Mouse (Mus musculus): ENCODE results near the gene Psmg3. TPM values are rescaled to one million over a fixed set of nuclear protein-coding genes. Genes with fewer than 3 reads are reported as not detected.

The Psmg3 gene
- polyA plus RNA-seq, 1 experiment from 2014 or later = 42.3 TPM

DNA sequence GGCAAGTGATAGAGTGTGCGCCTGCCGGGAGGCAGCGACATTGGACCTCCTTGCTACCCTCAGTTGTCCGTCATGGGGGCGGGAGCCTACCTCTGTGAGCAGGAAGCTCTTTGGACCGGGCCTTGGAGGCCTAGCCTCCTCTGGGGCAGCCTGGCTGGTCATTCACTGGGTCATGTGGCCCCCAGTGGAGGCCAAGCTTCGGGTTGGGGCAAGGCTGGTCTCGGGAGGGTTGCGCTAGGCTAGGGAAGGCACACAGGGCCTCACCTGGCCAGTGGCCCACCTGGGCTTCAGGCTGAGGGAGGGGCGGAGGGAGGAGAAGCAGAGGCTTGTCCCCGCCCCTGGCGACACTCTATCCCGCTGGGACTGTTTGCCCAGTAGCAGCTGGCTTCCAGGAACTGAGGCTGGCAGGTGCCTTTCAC lies 12.7 kb downstream of the Psmg3 start:
- H3K9ac ChIP-seq = no peak overlapping the region
- 16% methylated on average over 13 of the region's 13 CpGs for WGBS
- H3K27ac ChIP-seq (ENCODE audit: poor library complexity, severe bottlenecking) = no peak overlapping the region

DNA sequence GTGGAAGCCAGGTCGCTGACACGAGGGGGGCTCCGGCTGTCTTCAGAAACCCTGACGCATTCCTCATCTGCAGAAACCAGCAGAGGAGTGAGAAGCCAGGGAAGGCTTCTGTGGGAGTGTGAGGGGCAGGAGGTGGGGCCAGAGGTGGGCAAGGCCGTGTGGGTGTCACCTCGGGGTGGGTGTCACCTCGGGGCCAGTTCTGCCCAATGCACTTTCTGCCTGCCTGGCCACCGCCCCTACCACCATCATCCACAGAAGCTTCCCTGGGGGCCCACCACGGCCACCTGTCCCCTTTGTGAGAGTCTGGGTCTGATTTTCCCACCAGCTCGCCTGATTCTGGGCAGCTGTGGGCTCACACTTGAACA lies 13.6 kb downstream of the Psmg3 start:
- 0 out of 2 replicates have a peak, but pooled peaks cover 4% of the 10 kb centered on the region for H3K9me3 ChIP-seq (replicated peaks)
- no peaks in the 10 kb centered on the region for H3K36me3 ChIP-seq
- H3K27me3 ChIP-seq (replicated peaks) = peaks cover 35% of the 10 kb centered on the region
- WGBS = 32% methylated on average over 10 of the region's 10 CpGs
- ATAC-seq (ENCODE audit: insufficient number of reproducible peaks, low FRiP score) = no peak
- no peak overlapping the region for H3K27ac ChIP-seq (ENCODE audit: poor library complexity, severe bottlenecking)
- H3K4me3 ChIP-seq = no peak overlapping the region
- H3K4me2 ChIP-seq = peak overlapping the region; percentile 33; the same call in 1 of the 2 replicates
- H3K9ac ChIP-seq = no peak overlapping the region
- H3K4me1 ChIP-seq (replicated peaks) = peaks cover 20% of the 10 kb centered on the region

More for the DNA sequence above, 12.7 kb downstream of the Psmg3 start:
- H3K27me3 ChIP-seq (replicated peaks) = peaks cover 35% of the 10 kb centered on the region
- no peak for ATAC-seq (ENCODE audit: insufficient number of reproducible peaks, low FRiP score)
- no peak overlapping the region for H3K4me2 ChIP-seq
- H3K4me1 ChIP-seq (replicated peaks) = peaks cover 20% of the 10 kb centered on the region
- no peaks in the 10 kb centered on the region for H3K36me3 ChIP-seq
- no peak overlapping the region for H3K4me3 ChIP-seq
- H3K9me3 ChIP-seq (replicated peaks) = 0 out of 2 replicates have a peak, but pooled peaks cover 4% of the 10 kb centered on the region

DNA sequence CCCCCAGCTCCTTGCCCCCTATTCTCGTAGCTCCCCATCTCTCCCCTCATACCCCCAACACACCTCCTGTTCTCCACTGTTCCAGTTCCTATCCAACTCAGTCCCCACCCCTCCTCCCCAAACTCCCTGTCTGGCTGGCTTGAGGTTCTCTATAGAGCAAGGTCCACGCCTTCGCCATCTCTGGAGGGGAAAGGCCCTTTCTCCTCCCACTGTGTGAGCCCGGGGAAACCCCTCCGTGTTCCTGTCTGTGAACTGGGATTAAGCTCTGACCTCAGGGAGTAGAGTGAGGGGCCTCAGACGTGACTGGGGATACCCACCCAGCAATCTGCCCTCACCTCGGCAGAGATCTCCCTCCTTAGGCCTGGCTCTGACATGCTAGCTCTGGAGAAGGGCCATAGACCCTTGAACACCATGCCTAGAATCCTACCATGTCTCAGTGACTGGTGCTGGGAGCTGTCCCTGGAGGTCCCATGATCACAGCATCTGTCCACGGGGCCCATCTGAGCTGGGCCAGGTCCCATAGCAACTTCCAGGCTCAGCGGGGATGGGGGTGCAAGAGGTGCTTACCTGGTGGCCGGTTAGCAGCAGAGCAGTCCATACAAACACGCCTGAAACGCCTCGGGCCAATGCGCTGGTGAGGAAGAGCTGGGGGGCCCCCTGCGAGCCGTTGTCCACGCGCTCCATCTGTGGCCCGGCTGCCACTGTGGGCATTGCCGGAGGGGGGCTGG lies 14.1 kb downstream of the Psmg3 start:
- Histone ChIP-seq H3K4me2 (peak overlapping the region; percentile 33; the same call in 1 of the 2 replicates), H3K27me3 (replicated peaks) (peaks cover 35% of the 10 kb centered on the region), H3K4me3 (no peak overlapping the region), H3K27ac (ENCODE audit: poor library complexity, severe bottlenecking) (no peak overlapping the region), H3K36me3 (no peaks in the 10 kb centered on the region), H3K4me1 (replicated peaks) (peaks cover 20% of the 10 kb centered on the region), H3K9me3 (replicated peaks) (0 out of 2 replicates have a peak, but pooled peaks cover 4% of the 10 kb centered on the region), H3K9ac (no peak overlapping the region)
- no peak for ATAC-seq (ENCODE audit: insufficient number of reproducible peaks, low FRiP score)
- 66% methylated on average over 20 of the region's 20 CpGs for WGBS

DNA sequence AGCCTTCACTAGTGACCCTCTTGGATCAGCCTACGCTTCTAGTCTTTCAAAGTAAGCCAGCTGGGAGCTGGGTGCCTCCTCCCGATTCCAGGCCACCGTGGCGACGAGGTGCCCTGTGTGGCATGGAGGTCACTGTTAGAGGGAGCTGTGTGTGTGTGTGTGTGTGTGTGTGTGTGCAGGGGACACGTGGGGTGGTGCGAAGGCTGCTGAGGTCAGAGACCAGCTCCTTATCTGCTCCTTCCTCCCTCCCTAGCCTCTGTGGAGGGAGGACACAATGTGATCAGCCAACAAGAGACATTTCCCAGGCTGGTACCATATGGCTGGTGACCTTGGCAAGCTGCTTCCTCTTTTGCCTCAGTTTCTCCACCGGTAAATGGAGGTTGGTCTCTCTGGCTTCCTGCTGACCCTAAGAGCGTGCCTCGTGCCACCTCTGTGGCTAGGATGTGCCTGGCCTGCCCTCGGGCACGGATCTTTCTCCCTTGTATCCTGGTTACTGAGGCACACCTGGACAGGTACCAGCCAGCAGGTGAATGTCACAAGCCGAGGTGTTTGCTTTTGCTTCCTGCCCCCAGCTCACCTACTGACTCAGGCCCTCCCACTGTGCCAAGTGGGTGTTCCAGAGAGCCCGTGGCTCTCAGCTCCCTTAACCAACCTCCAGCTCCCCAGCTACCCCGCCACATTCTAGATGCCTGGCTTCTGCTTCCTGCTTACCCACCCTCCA lies 14.8 kb downstream of the Psmg3 start:
- ATAC-seq (ENCODE audit: insufficient number of reproducible peaks, low FRiP score) = peak; percentile 56; the same call in 1 of the 2 replicates
- Histone ChIP-seq H3K4me3 (no peak overlapping the region), H3K27ac (ENCODE audit: poor library complexity, severe bottlenecking) (no peak overlapping the region), H3K27me3 (replicated peaks) (peaks cover 35% of the 10 kb centered on the region), H3K36me3 (no peaks in the 10 kb centered on the region), H3K4me1 (replicated peaks) (peaks cover 20% of the 10 kb centered on the region), H3K4me2 (no peak overlapping the region), H3K9ac (no peak overlapping the region), H3K9me3 (replicated peaks) (0 out of 2 replicates have a peak, but pooled peaks cover 4% of the 10 kb centered on the region)
- 66% methylated on average over 15 of the region's 15 CpGs for WGBS

DNA sequence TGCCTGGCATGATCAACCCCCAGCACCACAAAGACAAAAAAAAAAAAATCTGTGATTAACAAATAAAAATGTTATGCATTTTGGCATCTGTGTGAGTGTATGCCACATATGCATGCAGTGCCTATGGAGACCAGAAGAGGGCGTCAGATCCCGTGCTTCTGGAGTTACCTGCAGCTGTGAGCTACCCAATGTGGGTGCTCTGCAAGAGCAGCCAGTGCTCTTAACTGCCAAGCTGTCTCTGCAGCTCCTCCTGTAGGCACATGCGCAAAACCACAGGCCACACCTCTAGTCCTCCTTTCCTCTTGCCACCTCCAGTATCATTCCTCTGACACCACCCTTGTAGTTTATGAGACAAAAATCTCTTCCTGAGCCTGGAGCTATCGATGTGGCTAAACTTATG lies 17.3 kb downstream of the Psmg3 start:
- H3K36me3 ChIP-seq = no peaks in the 10 kb centered on the region
- peaks cover 27% of the 10 kb centered on the region for H3K27me3 ChIP-seq (replicated peaks)
- 0 out of 2 replicates have a peak, but pooled peaks cover 4% of the 10 kb centered on the region for H3K9me3 ChIP-seq (replicated peaks)
- no peak overlapping the region for H3K4me2 ChIP-seq
- H3K4me3 ChIP-seq = no peak overlapping the region
- no peak for ATAC-seq (ENCODE audit: insufficient number of reproducible peaks, low FRiP score)
- 50% methylated on average over 4 of the region's 4 CpGs for WGBS
- no peak overlapping the region for H3K9ac ChIP-seq
- peaks cover 17% of the 10 kb centered on the region for H3K4me1 ChIP-seq (replicated peaks)
- H3K27ac ChIP-seq (ENCODE audit: poor library complexity, severe bottlenecking) = no peak overlapping the region

DNA sequence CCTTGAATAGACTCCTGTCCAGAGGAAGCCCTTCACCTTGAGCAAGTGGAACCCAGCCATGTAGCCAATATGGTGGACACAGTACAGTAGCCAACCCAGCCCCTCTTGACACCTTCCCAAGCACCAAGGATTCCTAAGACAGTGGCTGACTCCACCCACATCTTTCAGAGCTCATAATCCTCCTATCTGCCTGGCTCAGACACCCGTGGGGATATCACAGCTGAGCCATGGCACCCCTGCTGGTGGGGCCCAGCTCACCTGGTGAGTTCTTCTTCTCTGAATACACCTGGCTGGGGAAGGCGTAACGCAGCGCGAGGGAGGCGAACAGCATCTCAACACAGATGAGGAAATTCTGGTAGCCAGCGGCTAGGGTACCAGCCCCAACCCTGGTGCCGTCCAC lies 20.8 kb downstream of the Psmg3 start:
- 87% methylated on average over 8 of the region's 8 CpGs for WGBS
- Histone ChIP-seq H3K27ac (ENCODE audit: poor library complexity, severe bottlenecking) (no peak overlapping the region), H3K4me2 (no peak overlapping the region), H3K4me1 (replicated peaks) (peaks cover 33% of the 10 kb centered on the region), H3K36me3 (peaks cover 10% of the 10 kb centered on the region), H3K9ac (no peak overlapping the region), H3K9me3 (replicated peaks) (no peaks in the 10 kb centered on the region), H3K27me3 (replicated peaks) (no peaks in the 10 kb centered on the region), H3K4me3 (no peak overlapping the region)
- ATAC-seq (ENCODE audit: insufficient number of reproducible peaks, low FRiP score) = no peak

DNA sequence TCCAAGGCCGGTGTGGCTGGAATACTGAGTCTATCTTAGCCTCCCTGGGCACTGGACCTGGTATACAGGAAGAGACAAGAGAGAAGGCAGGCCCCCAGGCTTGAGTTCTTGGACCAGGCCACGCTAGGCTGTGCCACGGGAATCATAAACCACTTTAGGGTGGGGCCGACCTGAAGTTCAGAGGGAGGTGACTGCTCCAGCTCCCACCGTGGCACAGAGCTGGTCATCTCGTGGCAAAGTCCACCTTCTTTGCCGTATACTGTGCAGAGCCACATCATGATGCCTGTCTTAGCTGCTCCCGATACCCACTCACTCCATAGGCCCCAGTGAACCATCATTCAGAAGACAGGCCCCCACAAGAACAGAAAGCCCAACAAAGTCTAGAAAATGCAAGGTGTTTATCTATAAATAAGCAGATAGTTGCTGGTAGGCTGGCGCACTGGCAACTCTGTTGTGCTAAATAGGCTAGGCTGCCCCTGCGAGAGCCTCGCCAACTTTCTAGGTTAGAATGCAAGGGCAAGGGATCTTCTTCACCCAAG lies 22.0 kb downstream of the Psmg3 start:
- Histone ChIP-seq H3K4me2 (peak overlapping the region; percentile 46; the same call in 1 of the 2 replicates), H3K36me3 (peaks cover 23% of the 10 kb centered on the region), H3K9ac (peak overlapping the region; percentile 26; the same call in 1 of the 2 replicates), H3K27me3 (replicated peaks) (no peaks in the 10 kb centered on the region), H3K9me3 (replicated peaks) (no peaks in the 10 kb centered on the region), H3K4me1 (replicated peaks) (peaks cover 46% of the 10 kb centered on the region), H3K27ac (ENCODE audit: poor library complexity, severe bottlenecking) (peak overlapping the region; percentile 88), H3K4me3 (no peak overlapping the region)
- WGBS = 52% methylated on average over 11 of the region's 11 CpGs
- ATAC-seq (ENCODE audit: insufficient number of reproducible peaks, low FRiP score) = peak; percentile 29

DNA sequence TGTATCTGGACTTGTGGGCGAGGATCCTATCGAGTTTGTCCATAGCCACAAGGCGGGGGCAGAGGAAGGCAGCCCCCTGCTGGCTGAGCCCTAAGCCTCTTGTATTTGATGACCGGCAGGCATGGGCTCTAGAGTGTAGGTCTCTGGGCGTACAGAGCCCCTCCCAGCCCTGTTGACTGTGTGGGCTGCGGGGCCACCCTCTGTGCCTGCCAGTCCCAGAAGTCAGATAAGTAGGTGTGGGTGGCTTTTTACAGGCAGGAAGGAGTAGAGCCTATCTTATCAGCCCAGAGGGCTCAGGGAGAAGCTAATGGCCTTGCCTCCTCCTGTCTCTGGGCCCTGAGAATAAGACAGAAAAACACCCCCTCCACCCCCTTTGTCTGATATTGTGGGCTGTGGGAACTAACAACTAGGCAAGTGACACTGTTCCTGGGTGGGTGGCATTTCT lies 22.6 kb downstream of the Psmg3 start:
- Histone ChIP-seq H3K4me3 (no peak overlapping the region), H3K4me2 (peak overlapping the region; percentile 46)

DNA sequence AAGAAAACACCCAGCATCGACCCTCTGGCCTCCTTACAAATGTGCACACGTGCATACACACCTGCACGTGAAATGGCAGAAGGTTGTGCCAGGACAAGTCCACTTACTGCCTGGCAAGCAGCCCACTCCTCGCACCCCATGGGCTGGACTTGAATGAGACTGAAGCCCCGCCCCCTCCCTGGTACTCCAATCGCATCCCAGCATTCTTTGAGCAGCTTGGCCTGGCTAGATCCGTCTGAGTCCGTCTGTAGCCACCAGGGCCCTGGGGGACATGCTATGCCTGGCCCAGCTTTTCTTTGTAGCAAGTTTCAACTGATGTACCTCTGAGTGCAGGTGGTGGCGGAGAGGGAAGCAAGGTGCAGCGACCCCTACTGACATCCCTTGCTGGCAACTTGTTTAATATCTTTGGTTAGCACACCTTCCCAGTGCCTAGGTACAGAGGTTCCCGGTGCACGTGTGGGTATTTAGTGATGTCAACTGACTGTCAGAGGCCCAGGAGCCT lies 23.0 kb downstream of the Psmg3 start:
- 8% methylated on average over 12 of the region's 12 CpGs for WGBS
- Histone ChIP-seq H3K4me1 (replicated peaks) (peaks cover 55% of the 10 kb centered on the region), H3K4me2 (peak overlapping the region; percentile 46), H3K36me3 (peaks cover 30% of the 10 kb centered on the region), H3K27me3 (replicated peaks) (no peaks in the 10 kb centered on the region), H3K9ac (no peak overlapping the region), H3K4me3 (no peak overlapping the region), H3K27ac (ENCODE audit: poor library complexity, severe bottlenecking) (peak overlapping the region; percentile 88), H3K9me3 (replicated peaks) (no peaks in the 10 kb centered on the region)
- ATAC-seq (ENCODE audit: insufficient number of reproducible peaks, low FRiP score) = peak; percentile 73

More for the DNA sequence above, 22.6 kb downstream of the Psmg3 start:
- Histone ChIP-seq H3K4me1 (replicated peaks) (peaks cover 51% of the 10 kb centered on the region), H3K36me3 (peaks cover 28% of the 10 kb centered on the region), H3K27ac (ENCODE audit: poor library complexity, severe bottlenecking) (peak overlapping the region; percentile 88), H3K9me3 (replicated peaks) (no peaks in the 10 kb centered on the region), H3K27me3 (replicated peaks) (no peaks in the 10 kb centered on the region), H3K9ac (peak overlapping the region; percentile 26; the same call in 1 of the 2 replicates)
- ATAC-seq (ENCODE audit: insufficient number of reproducible peaks, low FRiP score) = peak; percentile 92
- under 1% methylated on average over 6 of the region's 6 CpGs for WGBS

DNA sequence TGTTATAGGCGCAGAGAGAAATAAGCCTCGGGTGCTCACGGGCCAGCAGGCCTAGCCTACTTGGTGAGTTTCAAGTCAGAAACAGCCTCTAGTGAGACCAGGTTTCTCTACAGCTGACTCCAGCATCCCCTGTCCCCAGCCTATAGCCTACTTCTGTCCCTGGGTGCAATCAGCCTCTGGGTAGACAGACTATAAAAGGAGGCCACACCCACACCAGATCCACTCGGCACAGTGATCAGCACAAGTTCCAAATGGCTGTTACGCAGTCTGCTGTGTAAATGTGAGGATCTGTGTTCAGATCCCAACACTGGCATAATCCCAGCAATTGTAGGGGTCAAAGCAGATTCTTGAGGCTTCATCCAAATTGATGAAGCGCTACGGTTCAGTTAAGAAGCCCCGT lies 23.5 kb downstream of the Psmg3 start:
- ATAC-seq (ENCODE audit: insufficient number of reproducible peaks, low FRiP score) = no peak
- peaks cover 60% of the 10 kb centered on the region for H3K4me1 ChIP-seq (replicated peaks)
- H3K4me3 ChIP-seq = no peak overlapping the region
- peak overlapping the region; percentile 88 for H3K27ac ChIP-seq (ENCODE audit: poor library complexity, severe bottlenecking)
- 68% methylated on average over 8 of the region's 8 CpGs for WGBS
- peak overlapping the region; percentile 46; the same call in 1 of the 2 replicates for H3K4me2 ChIP-seq
- H3K36me3 ChIP-seq = peaks cover 30% of the 10 kb centered on the region
- H3K27me3 ChIP-seq (replicated peaks) = no peaks in the 10 kb centered on the region
- H3K9me3 ChIP-seq (replicated peaks) = no peaks in the 10 kb centered on the region
- H3K9ac ChIP-seq = no peak overlapping the region

DNA sequence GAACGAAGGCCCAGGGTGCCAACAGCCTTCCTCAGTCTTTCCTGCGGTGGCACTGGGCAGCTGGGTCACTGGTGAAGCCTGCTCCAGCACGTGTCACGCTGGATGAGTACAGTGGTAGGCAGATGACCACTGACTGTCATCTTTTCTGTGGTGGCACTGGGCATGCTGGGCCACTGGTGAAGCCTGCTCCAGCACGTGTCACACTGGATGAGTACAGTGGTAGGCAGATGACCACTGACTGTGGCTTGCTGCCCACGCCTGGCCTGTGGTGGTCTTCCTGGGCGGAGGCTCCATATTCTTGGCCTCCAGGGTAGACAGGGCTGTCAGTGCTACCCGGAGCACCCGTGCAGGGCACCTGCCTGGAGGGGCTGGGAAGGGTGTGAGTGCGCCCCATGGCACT lies 24.8 kb downstream of the Psmg3 start:
- H3K4me3 ChIP-seq = no peak overlapping the region
- no peak for ATAC-seq (ENCODE audit: insufficient number of reproducible peaks, low FRiP score)
- peaks cover 73% of the 10 kb centered on the region for H3K4me1 ChIP-seq (replicated peaks)
- no peaks in the 10 kb centered on the region for H3K27me3 ChIP-seq (replicated peaks)
- H3K27ac ChIP-seq (ENCODE audit: poor library complexity, severe bottlenecking) = no peak overlapping the region
- no peaks in the 10 kb centered on the region for H3K9me3 ChIP-seq (replicated peaks)
- H3K36me3 ChIP-seq = peaks cover 30% of the 10 kb centered on the region
- no peak overlapping the region for H3K9ac ChIP-seq
- no peak overlapping the region for H3K4me2 ChIP-seq
- WGBS = 91% methylated on average over 10 of the region's 10 CpGs
